Mouse (Mus musculus) heart, embryonic 12.5 days (tissue): ENCODE measurements around the gene Pramel3. TPM values are rescaled to one million over a fixed set of nuclear protein-coding genes. Genes with fewer than 3 reads are reported as not detected.
"Not testable (repeated sequence)": the region's sequence is repeated elsewhere in the genome, so short reads cannot be mapped to it uniquely, and the experiment has no call there.

ENCODE experiments used
- ATAC-seq: fragments of 200-750 bp; cut with Nextera tagmentation; 2 replicates; pipeline ENCODE4 v1.8.0; 2017; ENCODE audit warnings: moderate TSS enrichment, moderate library complexity; ENCODE audit not compliant: insufficient number of reproducible peaks, low FRiP score
- H3K27ac ChIP-seq: fragments of 300-500 bp; sonication (generic); 2 replicates; pipeline ENCODE4 v1.5.1; 2016; ENCODE audit warnings: mild to moderate bottlenecking, moderate library complexity; ENCODE audit not compliant: poor library complexity, severe bottlenecking
- H3K27me3 ChIP-seq: fragments of 300-500 bp; sonication (generic); replicated peaks from 2 replicates; pipeline ENCODE4 v1.6.1; 2016; ENCODE audit warnings: mild to moderate bottlenecking, moderate library complexity
- H3K36me3 ChIP-seq: fragments of 300-500 bp; sonication (generic); 2 replicates; pipeline ENCODE4 v1.6.1; 2016; ENCODE audit warnings: mild to moderate bottlenecking, moderate library complexity
- H3K4me1 ChIP-seq: fragments of 300-500 bp; sonication (generic); replicated peaks from 2 replicates; pipeline ENCODE4 v1.6.1; 2016; ENCODE audit warnings: mild to moderate bottlenecking
- H3K4me2 ChIP-seq: fragments of 300-500 bp; sonication (generic); 2 replicates; pipeline ENCODE4 v1.6.1; 2016; ENCODE audit warnings: mild to moderate bottlenecking, moderate library complexity
- H3K4me3 ChIP-seq: fragments of 300-500 bp; sonication (generic); 2 replicates; pipeline ENCODE4 v1.5.1; 2016; ENCODE audit warnings: mild to moderate bottlenecking
- H3K9ac ChIP-seq: fragments of 300-500 bp; sonication (generic); 2 replicates; pipeline ENCODE4 v1.6.1; 2016; ENCODE audit warnings: mild to moderate bottlenecking, moderate library complexity
- H3K9me3 ChIP-seq: fragments of 300-500 bp; sonication (generic); replicated peaks from 2 replicates; pipeline ENCODE4 v1.6.1; 2016; ENCODE audit warnings: mild to moderate bottlenecking, moderate library complexity
- WGBS: fragments of 180-500 bp; shearing (Covaris S2); methylation state at CpG from one replicate; pipeline ENCODE4 v1.1.7; 2016; 5-methylcytosine and 5-hydroxymethylcytosine counted together
- polyA plus RNA-seq: library from polyadenylated mRNA; unstranded; fragments of >200 nt; fragmentation: Nextera tagmentation; extraction: Ambion mirVana; gene quantifications from 2 replicates; pipeline ENCODE4 v1.2.1, GENCODE M21; 2016

Pramel3 gene
- not detected in 2 replicates for polyA plus RNA-seq

GRCm38 (mm10) chrX:135302007-135302406, at the start of gene Pramel3:
Gene Pramel3 (plus strand): TSS chrX:135302307.
- not testable (repeated sequence) for H3K9ac ChIP-seq, ATAC-seq, H3K27ac ChIP-seq, H3K4me2 ChIP-seq, H3K36me3 ChIP-seq, H3K4me1 ChIP-seq, H3K4me3 ChIP-seq, H3K27me3 ChIP-seq, H3K9me3 ChIP-seq
- WGBS = 92% methylated on average over 14 of the region's 14 CpGs

- not testable (repeated sequence) for ATAC-seq, H3K27ac ChIP-seq, H3K36me3 ChIP-seq, H3K4me2 ChIP-seq, H3K9ac ChIP-seq, H3K9me3 ChIP-seq, H3K4me1 ChIP-seq, H3K4me3 ChIP-seq, H3K27me3 ChIP-seq
- 19% methylated on average over 3 of the region's 6 CpGs for WGBS
These were observed 58.6 kb downstream of the Pramel3 start for GRCm38 (mm10) chrX:135360685-135361084.

- no CpG with 5 or more reads among the region's 4 CpGs for WGBS
- not testable (repeated sequence) for H3K4me1 ChIP-seq, H3K9me3 ChIP-seq, H3K27ac ChIP-seq, ATAC-seq, H3K4me2 ChIP-seq, H3K27me3 ChIP-seq, H3K9ac ChIP-seq, H3K36me3 ChIP-seq, H3K4me3 ChIP-seq
These were observed 59.8 kb downstream of the Pramel3 start for GRCm38 (mm10) chrX:135361943-135362342.

Other genes starting within 250 kb of the Pramel3 start
- gene Gm15023, start 124.7 kb upstream of the Pramel3 start, polyA plus RNA-seq = not detected in 2 replicates
- gene Tceal6, start 91.6 kb upstream of the Pramel3 start, polyA plus RNA-seq = 1.7 and 2.3 TPM in 2 replicates
- not detected in 2 replicates for gene Gm5128, start 71.0 kb downstream of the Pramel3 start, polyA plus RNA-seq
- gene Gm7903, start 131.5 kb downstream of the Pramel3 start, polyA plus RNA-seq = not detected in 2 replicates
- not detected in 2 replicates for gene AV320801, start 192.3 kb downstream of the Pramel3 start, polyA plus RNA-seq